Mouse (Mus musculus) frontal cortex, postnatal 25 days (tissue): ENCODE measurements around the gene Acp5.

Experiments
- DNase-seq, 2 experiments: peaks; one replicate each; pipeline ENCODE4 v3.0.0; 2022; ENCODE audit warnings: low spot score in 2 of 2

Acp5 gene

DNA sequence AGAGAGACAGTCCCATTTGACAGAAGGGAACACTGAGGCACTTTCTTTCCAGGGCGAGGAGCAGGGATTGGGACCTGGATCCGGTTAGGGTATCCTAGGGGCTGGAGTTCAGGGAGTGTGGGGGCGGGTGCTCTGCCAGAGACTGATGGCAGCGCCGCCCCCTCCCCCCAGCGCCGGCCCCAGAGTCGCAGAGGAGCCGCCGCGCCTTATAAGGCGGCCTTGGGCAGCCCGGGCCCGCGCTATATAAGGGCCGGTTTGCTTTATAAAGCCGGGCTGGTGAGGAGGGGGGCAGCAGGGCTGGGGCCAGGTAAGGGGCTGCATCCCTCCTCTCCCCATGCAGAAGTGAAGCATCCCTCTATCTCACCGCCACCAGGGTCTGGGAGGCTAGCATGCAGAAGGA is 35.6 kb downstream of the Acp5 start:
- DNase-seq: no peak

DNA sequence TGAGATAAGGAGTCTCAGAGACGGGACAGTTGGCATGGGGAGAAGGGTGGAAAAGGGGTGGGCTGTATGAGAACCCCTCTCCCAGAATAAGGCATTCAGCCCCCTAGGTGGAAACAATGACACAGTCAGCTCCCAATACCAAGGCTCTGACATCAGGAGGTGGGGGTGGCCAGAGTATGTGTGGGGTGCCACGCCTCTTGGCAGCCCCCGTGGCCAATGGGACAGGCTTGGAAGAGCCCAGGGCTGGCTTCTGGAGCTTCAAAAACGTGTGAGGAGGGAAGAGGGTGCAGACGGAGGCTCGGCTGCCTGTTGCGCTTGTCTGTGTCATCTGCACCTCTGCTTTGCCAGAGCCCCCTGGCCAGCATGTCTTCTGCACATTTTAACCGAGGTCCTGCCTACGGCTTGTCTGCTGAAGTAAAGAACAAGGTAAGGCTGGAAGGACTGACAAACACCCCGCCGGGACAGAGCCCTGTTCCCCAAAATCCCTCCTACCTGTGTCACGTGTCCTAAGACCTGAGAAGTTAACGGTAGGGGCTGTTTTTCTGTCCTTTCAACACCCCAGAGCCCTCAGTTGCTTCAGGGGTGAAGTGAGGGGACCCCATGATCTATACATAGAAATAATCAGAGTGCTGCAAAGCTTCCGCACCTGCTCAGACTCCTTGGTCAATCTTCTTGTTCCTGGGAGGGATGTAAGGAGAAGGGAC is 36.4 kb downstream of the Acp5 start, which contains the start of gene Cnn1:
Gene Cnn1 (plus strand): TSS at position 224 of the 704 bp plus-strand sequence.
- DNase-seq: no peak

DNA sequence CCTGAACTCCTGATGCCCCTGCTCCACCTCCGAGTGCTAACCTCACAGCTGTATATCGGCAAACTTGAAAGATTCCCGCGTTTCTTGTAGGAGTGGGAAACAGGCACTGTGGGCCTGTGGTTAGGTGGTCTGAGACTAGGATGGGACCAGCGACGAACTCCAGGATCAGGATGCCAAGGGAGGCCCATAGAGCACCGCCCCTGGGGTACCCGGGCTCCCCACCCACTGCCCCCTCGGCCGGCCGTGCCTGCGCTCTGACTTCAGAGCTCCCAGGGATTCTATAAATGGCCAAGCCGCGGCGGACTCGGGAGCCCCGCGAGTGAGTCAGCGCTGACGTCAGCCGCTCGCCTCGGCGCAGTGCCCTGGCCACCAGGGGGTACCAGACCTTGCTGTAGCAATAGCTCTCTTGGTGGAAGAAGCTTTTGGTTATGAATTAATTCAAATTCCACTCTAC is 39.6 kb downstream of the Acp5 start:
- peak; percentile 42 to 69 for DNase-seq

DNA sequence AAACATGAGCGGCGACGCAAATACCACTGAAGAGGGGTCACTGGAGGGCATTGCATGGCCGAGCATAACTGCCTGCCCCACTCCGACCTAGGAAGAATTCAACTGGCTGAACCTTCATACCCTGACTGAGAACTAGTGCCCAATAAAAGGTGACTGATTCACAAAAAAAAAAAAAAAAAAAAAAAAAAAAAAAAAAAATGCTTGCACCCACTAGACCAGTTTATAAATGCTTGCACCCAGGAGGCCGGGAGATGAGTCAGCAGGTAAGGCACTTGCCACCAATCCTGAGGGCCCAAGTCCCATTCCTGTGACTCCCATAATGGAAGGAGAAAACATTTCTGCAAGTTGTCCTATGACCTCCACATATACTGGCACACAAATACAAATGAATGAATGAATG is 42.8 kb downstream of the Acp5 start:
- no peak for DNase-seq

DNA sequence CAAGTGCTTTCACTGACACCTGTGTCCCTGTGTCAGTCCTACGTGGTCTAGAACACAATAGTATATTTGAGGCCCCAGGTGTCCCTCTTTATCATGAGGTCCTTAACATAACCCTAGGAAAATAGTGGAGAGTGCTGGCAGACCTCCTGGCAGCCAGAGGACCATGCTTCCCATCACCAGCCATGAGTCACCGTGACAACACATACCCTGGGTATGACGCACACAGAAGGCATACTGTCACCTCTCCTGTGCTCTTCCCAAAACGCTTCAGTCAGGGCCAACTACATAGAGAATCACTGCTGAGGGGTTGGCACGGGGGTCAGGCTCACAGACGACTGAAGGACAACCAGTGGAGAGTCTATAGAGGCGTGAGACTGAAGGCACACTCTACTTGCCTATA is 45.5 kb downstream of the Acp5 start:
- DNase-seq: no peak

DNA sequence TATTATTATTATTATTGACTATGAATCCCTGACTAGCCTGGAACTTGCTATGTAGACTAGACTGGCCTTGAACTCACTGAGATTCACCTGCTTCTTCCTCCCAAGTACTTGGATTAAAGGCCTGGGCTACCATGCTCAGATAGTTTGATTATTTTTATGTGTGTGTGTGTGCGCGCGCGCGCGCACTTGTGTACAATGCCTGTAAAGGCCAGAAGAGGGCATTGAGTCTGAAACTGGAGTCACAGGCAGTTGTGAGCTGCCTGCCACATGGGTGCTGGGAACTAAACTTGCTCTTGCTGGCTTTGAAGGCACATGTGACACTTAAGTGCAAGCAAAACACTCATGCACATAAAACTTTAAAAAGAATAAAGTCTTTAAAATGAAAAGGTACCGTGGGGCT is 46.2 kb downstream of the Acp5 start:
- DNase-seq: no peak

DNA sequence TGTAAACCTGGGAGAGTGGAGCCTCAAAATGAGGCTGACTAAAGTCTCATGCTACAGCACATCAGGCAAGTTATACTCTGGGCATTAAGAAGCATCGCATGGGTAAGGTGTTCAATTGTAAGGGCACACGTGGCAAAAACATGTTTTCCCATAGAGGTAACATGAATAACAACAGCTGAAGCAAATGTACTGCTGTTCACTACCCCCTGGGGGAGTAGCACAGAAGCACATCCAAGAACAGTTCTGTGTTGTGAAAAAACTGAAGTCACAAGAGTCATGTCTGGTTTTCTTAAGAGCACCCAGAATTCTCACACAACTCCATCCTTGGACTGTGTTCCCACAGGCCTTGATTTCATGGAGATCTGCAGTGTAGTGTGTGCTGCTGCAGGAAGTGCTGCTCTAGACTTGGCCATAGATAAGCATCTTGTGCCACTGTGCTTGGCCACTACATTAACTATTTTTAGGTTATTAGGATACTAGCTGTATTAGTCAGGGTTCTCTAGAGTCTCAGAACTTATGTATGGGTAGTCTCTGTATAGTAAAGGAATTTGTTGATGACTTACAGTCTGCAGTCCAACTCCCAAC is 48.4 kb downstream of the Acp5 start:
- DNase-seq: no peak

DNA sequence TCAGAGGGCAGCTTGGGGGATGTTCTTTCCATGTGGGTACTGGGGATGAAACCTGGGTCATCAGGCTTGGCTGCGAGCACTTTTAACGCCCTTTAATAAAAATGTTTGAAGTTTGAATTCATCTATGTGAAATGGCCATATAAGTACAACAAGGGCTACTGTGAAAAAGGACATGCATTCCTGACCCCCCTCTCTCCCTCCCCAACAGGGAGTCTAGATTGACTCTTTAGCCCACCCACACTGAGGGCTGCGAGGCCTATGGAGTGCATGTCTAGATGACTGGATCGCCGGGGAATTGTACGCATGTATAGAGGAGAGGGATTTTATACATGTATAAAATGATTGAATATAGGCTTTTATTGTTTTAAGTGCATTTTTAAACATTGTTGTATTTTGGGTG is 49.5 kb downstream of the Acp5 start:
- no peak for DNase-seq

DNA sequence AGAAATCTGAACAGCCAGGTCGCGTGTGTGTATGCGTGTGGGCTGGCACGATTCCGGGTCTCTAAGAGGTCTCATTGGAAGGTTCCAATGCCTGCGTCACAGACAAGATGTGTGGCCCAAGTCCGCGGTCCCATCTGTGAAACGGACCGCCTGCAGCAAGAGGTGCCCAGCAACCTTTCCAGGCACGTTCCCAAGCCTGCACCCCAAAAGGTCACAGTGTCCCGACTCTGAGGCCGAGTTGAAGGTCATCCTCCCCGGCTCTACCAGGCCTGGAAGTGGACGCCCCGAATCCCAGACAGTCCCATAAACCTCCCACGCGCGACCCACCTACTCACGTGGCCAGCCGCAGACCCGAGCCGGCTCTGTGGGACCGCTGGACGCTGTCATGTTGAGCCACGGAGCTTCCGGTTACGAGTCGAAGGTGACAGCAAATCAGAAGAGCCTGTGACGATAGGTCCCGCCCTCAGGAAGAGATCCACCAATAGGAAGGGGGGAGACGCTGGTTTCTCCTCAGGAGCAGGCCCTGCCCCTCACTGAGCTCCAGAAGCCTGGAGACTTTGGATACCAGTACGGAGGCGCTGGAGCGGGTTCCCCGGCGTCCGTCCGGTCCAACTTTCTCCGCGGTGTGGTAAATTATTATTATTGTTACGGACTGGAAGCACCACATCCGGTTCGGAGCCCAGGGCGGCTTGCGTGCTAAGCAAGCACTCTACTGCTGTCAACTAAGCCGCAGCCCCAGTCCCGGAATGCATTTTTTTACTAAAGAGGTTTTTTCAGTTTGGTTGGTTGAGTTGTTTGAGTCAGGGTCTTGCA is 50.3 kb downstream of the Acp5 start, which contains the start of gene Ecsit:
Gene Ecsit (minus strand): TSS at position 417 of the 813 bp plus-strand sequence.
- peak; percentile 88 to 91 for DNase-seq

DNA sequence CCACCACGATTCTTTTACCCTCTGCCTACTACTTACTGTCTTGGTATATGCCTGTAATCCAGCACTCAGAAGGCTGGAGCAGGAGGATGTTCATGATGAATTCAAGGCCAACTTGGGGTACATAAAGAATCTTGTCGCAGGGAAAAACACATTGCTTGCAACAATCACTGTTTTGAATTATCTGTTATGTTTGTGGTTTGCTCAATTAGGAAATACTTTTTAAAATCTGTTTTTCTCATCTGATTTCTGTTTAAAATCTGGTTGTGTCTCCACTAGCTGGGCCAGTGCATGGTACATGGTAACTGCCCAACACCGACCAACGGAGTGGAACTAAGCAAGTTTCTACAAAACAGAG is 50.9 kb downstream of the Acp5 start:
- no peak for DNase-seq
